Mouse (Mus musculus): Measurements from ENCODE around the gene Cacna1c.
"Not testable (repeated sequence)": the region's sequence is repeated elsewhere in the genome, so short reads cannot be mapped to it uniquely, and the experiment has no call there.

Gene Cacna1c

DNA sequence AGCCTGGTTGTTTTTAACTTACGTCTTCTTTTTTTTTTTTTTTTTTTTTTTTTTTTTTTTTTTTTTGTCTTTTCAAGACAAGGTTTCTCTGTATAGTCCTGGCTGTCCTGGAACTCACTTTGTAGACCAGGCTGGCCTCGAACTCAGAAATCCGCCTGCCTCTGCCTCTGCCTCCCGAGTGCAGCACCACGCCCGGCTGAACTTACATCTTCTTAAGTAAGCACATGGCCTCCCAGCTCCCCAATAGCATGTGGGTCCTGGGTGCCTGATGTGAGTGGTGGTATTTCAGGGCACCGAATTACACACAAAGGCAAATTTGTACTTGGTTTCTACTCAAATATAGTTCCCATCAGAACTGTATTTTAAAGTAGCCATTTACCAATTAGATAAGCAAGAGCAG, 9.8 kb upstream of the Cacna1c start:
- DNase-seq (ENCODE audit: low read depth) = not testable (repeated sequence)

DNA sequence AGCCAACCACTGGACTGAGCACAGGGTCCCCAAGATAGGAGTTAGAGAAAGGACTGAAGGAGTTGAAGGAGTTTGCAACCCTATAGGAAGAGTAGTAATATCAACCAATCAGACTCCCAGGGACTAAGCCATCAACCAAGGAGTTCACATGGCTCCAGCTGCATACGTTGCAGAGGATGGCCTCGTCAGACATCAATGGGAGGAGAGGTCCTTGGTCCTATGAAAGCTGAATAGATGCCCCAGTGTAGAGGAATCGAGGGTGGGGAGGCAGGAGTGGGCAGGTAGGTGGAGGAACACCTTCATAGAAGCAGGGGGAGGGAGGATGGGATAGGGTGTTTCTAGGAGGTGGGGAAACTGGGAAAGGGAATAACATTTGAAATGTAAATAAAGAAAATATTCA, 8.7 kb upstream of the Cacna1c start:
- DNase-seq (ENCODE audit: low read depth) = no peak

DNA sequence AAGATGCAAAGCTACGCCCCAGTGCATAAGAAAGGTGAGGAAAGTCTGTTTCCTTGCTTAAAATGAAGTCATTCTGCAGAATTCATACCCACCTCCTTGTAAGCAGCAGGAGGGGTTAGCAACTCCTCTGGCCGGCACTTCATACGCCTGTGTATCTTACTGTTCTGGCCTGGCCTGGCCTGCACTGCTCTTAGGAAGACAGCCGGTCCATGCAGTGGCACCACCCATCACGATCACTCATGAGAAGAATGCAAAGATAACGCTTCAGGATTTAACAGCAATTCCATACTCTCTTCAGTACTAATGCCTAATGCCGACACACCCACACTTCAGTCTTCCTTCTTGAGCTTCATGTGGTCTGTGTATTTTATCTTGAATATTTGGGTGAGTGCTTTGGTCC, 8.1 kb upstream of the Cacna1c start:
- DNase-seq (ENCODE audit: low read depth) = no peak

DNA sequence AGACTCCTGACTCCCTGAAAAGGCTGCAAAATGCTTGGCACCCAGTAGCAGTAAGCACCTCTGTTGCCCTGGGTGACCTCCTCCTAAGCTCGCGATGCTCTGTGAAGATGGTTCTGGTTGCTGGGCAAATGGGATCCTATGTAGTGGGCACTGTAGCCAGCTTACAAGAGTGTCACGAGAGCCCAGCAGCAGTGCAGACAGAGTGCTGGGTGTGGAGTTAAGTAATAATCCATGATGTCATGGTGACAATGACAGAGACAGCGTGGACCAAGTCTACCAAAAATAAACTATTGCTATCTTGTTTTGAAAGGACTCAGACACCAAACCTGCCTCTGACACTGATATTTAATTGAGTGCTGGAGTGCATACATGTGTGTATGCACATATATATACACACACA, 5.4 kb upstream of the Cacna1c start:
- no peak for DNase-seq (ENCODE audit: low read depth)

DNA sequence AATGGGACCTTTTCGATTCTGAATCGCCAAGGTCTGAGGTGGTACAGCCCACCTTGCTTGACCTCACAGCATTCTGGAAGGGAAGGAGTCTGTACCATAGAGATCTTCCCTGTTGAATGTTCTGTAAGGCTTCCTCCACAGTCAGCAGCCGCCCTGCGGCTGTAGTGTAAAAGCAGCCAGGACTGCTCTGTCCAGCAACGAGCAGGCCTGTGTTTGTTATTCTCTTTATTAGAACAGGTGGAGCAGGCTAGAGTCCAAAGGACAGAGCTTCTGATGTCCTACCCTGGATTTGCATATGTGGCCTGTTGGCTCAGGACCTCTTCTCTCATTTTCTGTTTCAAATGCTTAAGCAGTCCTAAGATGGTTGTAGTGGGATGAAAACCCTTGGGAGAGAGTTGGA, 4.1 kb upstream of the Cacna1c start:
- DNase-seq (ENCODE audit: low read depth) = no peak

DNA sequence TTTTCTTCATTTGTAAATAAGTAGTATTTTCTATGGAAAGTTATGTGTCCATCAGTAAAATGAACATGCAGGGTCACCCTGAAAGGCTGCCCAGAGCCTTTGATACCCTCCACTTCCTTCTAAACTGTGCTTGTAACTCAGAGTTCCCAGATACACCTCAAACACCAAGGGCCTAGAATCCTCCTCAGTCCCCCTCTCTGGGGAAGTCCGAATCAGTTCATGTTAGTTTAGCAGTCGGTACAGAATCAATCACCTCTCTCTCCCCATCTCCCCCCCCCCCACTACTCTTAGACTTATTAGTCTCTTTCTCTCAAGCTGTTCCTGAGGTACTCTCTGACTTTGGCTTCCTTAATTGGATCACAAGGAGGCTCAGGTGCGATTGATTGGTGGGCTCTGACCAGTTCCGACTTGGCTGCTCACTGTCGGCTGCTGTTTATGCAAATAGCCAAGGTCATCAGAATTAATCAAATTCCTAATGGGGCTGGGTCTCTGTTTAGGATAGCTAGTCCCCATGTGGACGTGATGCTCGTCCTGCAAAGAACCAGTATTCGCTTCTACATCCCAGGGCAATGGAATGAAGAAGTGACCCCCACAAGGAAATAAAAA, 3.2 kb upstream of the Cacna1c start:
- no peak for DNase-seq (ENCODE audit: low read depth)

DNA sequence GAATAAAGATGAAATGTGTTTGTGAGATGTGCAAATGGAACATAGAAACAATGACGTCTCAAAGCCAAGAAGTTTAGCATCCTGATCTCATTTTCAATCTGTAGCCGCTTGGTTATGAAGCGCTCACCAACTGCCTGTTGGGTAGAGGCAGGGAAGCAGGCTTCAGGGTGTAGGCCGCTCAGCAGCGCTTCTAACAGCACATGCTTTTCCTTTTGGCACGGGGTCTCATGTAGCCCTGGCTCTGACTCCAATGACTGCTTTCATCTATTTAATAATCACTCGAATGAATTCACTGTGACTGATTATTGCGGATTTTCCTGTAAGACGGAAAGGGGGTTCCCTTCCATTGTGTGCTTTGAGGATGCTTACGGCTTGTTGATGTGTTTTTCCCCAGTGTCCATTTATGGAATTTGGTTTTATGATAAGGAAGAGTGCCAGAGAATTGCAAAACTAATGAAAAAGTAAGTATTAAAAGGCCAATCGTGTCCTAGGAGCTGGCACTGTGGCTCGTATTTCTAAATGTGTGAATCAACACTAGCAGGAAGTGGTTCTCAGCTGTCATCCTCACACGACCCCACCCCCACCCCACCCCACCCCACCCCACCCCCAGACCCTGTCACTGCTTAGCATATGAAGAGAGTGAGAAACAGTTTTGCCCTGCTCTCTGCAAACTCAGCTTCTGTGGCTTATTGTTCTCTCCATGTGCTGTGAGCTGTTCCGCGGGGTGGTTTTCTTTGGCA, 2.5 kb upstream of the Cacna1c start:
- DNase-seq (ENCODE audit: low read depth) = peak; percentile 47

DNA sequence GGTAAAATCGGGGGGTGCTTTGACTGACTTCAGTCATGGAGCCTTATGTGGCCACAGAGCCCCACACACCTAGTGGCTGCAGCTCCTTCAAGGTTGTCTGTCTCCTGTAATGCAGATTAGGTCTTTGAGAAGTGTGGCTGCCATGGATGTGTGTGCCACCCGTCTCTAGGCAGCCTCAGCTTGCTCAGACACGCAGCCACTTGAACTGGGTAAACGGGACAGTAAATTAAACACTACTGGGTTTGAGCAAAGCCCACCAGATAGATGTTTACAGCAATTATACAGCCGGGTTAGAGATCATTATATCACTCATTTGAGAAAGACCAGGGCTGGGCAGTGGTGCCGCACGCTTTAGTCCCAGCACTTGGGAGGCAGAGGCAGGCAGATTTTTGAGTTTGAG, 1.6 kb downstream of the Cacna1c start:
- DNase-seq (ENCODE audit: low read depth) = no peak

DNA sequence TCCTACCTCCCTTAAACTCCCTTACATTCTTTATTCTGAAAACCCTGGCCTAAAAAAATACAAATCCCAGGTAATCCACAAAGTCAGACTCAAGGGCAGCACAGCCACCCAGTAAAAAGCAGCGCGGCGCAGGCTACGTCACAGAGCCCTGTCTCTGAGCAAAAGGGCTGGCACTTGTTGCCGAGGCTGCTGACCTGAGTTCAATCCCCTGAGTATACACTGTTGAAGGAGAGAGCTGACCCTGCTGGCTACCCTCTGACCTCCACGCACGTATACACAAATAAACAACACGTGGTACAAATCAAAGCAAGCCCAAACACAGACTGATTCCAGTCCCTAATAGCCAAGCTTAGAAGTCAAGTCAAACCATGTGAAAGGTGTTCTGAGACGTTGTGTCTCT, 2.1 kb downstream of the Cacna1c start:
- no peak for DNase-seq (ENCODE audit: low read depth)

- DNase-seq (ENCODE audit: low read depth) = no peak
Observed at GRCm38 (mm10) chr6:119193571-119194154, 2.6 kb downstream of the Cacna1c start.

- DNase-seq (ENCODE audit: low read depth) = no peak
Observed at GRCm38 (mm10) chr6:119191478-119191877, 4.7 kb downstream of the Cacna1c start.

DNA sequence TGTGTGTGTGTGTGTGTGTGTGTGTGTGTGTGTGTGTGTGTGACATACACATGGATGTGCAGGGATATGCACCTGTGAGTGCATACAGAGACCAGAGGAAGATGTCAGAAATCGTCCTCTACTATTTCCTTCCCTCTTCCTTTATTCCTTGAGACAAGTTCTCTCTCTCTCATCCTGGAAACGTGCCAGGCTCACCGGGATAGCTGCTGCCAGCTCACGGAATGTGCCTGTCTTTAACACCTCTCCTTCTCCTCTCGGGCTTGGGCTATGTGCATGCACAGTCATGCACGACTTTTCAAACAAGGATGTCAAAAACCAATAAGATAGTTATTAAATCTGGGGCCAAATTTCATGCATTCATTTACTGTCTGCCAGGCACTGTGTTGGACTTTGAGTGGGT, 8.6 kb downstream of the Cacna1c start:
- DNase-seq (ENCODE audit: low read depth) = no peak

DNA sequence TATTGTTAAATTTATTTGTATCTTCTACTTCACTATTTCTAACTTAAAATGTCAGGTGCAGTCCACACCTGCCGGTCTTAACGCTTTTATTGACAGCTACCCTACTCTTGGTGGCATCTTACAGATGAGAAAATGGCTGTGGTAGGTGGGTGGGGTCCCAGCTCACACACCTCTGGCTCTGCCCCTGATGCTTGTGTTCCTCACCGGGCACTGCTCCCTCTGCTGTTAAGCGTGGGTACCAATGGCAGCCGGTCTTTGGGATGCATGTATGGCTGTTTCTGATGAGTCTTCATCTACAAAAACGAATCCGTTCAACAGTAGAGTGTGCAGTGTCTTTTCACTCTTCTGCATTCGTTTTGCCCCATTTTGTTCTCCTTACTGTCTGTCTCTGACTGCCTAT, 9.6 kb downstream of the Cacna1c start:
- DNase-seq (ENCODE audit: low read depth) = no peak

- no peak for DNase-seq (ENCODE audit: low read depth)
Observed at GRCm38 (mm10) chr6:119183781-119184180, 12.4 kb downstream of the Cacna1c start.

- no peak for DNase-seq (ENCODE audit: low read depth)
Observed at GRCm38 (mm10) chr6:119182211-119182610, 14.0 kb downstream of the Cacna1c start.

DNA sequence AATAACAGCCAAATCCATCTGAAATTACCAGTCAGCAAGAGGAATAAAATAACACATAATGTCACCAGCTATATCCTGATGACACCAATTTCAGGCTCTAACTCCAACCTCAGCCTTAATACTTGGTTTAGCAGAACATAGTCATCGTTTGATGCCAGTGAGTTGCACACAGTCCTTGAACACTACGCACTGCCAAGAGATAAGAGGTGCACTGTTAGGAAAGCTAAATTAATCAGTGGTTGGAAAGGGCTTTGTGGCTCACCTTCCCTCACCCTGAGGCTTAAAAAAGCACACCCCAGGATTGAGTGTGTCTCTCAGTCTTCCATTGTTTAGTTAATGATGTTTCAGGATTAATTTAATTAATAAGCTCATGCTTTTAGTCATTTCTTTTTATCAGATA, 16.0 kb downstream of the Cacna1c start:
- no peak for DNase-seq (ENCODE audit: low read depth)

GRCm38 (mm10) chr6:119177101-119177500, 19.1 kb downstream of the Cacna1c start:
- no peak for DNase-seq (ENCODE audit: low read depth)

DNA sequence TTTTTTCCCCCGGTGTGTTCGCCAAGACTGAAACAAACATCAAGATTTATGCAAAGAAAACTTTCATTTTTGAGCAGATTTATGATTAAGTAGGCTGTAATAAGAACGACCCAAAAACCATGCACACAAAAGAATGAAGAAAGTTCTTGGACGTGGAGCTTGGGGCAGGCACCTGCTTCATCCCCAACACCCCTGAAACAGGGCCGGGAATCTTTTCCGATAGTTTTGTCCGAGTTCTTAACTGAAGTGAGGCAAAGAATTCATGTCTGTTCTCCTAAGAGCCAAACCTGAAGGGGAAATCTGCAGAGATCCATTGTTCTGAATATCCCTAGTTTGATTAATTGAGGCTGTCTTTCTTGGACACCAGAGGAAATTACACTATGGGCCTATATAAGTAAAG, 20.1 kb downstream of the Cacna1c start:
- DNase-seq (ENCODE audit: low read depth) = peak; percentile 23

DNA sequence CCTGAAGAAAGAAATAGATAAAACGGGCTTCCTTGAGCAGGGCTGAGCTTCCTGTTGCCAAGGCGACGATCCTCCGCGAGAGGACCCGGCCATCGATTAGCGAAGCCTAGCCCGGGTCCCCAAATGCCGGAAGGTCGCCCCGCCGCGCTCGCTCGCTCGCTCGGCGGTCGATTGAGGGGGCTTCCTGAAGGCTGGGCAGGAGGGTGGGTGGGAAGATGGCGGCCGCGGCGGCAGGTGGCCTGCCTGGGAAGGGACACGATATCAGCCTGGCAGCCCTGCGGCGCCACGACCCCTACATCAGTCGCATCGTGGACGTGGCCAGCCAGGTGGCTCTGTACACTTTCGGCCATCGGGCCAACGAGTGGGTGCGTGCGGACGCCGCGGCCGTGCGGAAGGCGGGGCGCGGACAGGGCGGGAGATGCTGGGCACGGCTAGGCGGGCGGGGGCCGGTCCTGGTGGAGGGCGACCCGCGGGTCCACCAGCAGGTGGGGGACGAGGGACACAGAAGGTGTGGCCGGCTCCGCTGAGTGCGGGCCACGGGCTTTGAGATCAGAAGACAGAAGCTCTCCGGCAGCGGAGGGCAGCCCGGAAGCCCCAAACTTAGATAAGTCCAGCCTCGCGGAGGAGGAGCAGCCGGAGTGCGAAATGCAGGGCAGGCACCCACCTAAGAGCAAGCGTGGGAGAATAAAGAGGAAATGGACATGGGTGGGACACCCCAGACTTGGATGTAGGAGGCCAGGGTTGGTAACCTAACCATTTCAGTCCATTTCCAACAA, 21.0 kb downstream of the Cacna1c start, which contains the start of gene Dcp1b:
Gene Dcp1b (plus strand): TSS at position 176 of the 776 bp plus-strand sequence.
- peak; percentile 94 for DNase-seq (ENCODE audit: low read depth)

GRCm38 (mm10) chr6:119174307-119175074, 21.7 kb downstream of the Cacna1c start:
- no peak for DNase-seq (ENCODE audit: low read depth)

GRCm38 (mm10) chr6:119165677-119166076, 30.5 kb downstream of the Cacna1c start:
- no peak for DNase-seq (ENCODE audit: low read depth)

DNA sequence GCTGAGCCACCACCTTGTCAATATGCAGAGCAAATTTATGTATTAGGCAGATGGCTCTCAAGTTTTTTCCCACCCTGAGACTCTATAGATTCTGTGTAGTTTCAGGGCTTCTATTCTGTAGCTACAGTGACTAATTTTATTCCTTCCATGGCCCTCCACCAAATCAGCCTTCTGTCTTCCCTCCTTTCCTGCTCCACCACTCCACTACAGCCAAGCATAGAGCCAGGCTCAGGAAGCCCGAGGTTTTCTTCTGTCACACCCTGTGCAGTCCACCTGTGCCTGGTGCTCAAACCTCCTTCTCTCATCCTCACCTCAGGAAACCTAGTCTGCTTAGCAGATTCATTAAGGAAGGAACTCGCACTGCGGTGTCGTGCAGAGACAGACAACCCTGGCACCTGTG, 51.1 kb downstream of the Cacna1c start:
- DNase-seq (ENCODE audit: low read depth) = no peak

Measured in induced T-regulatory cell, adult 2 months (primary cell).